Mouse (Mus musculus): ENCODE measurements at regions not wholly inside any gene's neighbourhood (a gene's known extent, or its start where the extent isn't known, plus 50 kb on each side); places are given as distances from the start of the nearest gene placed in this dataset.

GRCm38 (mm10) chr4:11903861-11904260, 77.2 kb downstream of the Gm10604 start:
- DNase-seq (ENCODE audit: low read depth) = no peak

DNA sequence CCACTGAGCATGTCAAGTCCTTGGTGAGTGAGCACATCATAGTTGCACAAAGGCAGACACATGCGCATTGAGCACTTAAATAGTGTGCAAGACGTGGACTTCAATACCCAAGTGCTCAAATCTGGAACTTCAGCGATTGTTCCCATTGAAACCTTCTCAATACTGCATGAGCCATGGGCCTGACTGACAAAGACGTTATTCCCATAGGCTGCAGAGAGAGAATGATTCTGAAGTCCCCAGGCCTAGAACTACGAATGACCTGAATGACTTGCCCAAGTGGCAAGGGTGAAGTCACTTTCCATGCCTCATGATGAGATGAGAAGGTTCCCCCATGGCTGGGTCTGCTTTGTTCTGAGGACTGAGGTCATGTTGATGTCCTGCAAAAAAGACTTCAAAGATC, 77.7 kb downstream of the Gm10604 start:
- no peak for DNase-seq (ENCODE audit: low read depth)

GRCm38 (mm10) chr4:11899979-11900624, 81.0 kb downstream of the Gm10604 start:
- no peak for DNase-seq (ENCODE audit: low read depth)

DNA sequence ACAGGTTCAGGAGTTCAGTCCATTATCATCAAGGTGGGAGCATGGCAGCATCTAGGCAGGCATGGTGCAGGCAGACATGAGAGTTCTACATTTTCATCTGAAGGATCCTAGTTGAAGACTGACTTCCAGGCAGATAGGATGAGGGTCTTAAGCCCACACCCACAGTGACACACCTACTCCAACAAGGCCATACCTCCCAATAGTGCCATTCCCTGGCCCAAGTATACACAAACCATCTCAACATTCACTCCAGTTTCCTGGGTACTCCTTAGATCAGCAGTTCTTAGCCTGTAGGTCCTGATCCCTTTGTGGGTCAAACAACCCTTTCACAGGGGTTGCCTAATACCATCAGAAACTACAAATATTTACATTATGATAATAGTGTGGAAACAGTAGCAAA, 83.8 kb downstream of the Gm10604 start:
- no peak for DNase-seq (ENCODE audit: low read depth)

GRCm38 (mm10) chr4:11895857-11896825, 84.9 kb downstream of the Gm10604 start:
- DNase-seq (ENCODE audit: low read depth) = peak; percentile 41

GRCm38 (mm10) chr4:11893560-11894205, 87.4 kb downstream of the Gm10604 start:
- no peak for DNase-seq (ENCODE audit: low read depth)

- no peak for DNase-seq (ENCODE audit: low read depth)
Measured at GRCm38 (mm10) chr4:11889039-11889600, 91.9 kb downstream of the Gm10604 start.

DNA sequence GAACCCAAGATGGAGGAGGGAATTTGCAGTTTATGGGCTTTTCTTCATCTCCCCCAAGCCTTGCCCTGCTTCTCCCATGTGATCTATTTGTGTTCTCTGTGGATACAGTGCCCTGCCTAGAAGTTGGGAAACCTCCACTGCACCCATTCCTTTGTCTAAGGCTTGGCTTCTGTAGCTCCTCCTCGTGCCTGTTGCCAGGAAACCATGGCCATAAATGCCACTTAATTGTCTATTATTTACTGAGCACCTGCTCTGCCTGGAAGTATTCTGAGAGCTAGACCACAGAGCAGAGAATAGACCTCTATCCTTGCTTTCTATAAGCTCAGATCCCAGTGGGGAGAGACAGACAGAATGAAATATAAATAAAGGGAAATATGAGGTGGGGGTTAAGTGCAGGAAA, 93.7 kb downstream of the Gm10604 start:
- DNase-seq (ENCODE audit: low read depth) = no peak

- DNase-seq (ENCODE audit: low read depth) = no peak
Measured at GRCm38 (mm10) chr4:11885499-11885898, 95.6 kb downstream of the Gm10604 start.

DNA sequence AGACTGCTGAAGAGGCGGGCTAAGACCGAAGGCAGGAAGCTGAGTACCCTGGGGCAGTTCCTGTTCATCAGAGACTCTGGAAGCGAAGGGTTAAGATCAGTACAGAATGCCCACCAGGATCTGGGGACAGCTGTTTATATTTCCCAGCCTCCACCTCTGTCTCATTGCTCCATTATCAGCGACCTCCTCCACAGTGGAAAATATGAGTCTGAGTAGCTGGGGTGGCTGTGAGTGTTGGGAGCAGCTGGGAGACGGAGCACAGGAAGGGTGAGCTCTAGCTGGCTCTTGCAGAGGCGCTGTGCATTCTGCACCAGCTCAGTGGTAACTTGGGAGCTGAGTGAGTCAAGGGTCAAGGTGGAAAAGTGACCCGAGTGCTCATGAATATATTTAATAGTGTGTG, 96.2 kb downstream of the Gm10604 start:
- no peak for DNase-seq (ENCODE audit: low read depth)

DNA sequence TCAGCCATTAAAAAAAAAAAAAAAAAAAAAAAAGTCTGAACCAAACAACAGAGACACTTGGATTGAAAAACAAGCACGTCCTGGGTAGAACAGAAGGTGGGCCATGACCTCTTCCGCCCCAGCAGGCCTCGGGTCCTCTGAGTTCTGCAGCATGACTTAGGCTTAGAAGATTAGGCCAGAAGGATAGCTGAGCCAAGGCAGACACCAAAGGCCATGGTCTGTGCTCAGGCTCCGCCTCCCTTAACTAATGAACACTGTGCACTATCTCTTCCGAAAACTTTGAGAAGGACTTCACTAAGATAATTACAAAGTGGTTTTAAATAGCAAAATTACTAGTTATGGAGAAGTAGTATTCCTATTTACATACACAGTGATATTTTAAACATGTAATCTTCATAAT, 97.8 kb downstream of the Gm10604 start:
- DNase-seq (ENCODE audit: low read depth) = no peak

DNA sequence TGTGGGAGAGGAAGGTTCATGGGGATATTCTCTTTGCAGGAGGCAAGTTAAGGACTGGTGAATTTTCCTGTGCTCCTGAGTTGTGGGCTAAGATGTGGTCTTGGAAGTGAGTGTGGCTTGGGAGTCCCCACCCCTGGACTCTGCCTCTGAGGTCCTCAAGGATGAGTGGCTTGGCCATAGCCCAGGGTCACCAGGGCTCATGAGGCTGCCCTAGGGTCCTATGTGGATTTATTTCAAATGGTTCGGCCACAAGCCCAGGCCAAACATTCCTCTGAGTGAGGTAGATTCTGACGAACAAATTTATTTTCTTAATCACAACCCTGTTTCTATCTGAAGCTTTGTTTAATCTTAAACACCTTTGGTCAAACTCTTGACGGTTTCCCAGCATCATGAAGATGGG, 98.4 kb downstream of the Gm10604 start:
- DNase-seq (ENCODE audit: low read depth) = no peak

DNA sequence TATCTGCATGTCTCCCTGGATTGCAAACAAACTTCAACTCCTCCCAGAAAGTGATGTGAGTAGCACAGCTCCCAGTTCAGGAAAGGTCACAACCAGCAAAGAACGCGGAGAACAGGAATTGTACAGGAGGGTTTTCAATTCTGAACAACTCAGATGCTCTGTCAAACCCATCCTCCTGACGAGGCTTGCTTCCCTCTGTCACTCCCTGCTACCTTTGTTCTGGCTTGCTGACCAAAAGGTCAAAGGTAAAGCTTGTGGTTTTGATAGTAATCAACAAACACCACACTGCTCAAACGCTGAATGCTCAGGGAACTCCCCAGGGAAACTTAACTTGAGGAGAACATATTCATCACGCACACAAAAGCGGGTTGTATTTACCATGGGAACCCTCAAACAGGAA, 102.4 kb downstream of the Gm10604 start:
- no peak for DNase-seq (ENCODE audit: low read depth)

DNA sequence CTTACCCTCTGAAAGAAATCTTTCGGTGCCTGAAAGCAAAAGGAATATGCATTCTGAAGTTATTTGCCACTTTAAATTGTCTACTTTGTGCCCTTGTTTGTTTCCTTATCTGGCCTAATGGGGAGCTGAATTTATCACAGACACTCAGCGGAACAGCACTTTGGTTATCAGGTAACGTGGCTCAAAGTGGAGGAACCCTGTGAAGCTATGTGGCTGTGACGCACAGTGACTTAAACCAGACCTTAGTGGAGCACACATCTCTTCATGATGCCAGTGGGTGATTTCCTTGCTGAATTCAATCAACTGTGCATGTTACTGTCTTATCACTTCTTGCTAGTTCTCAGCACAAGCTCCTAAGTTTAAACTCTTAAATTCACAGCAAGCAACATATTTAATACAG, 103.1 kb downstream of the Gm10604 start:
- DNase-seq (ENCODE audit: low read depth) = no peak

- no peak for DNase-seq (ENCODE audit: low read depth)
Measured at GRCm38 (mm10) chr4:11876009-11876408, 105.1 kb downstream of the Gm10604 start.

DNA sequence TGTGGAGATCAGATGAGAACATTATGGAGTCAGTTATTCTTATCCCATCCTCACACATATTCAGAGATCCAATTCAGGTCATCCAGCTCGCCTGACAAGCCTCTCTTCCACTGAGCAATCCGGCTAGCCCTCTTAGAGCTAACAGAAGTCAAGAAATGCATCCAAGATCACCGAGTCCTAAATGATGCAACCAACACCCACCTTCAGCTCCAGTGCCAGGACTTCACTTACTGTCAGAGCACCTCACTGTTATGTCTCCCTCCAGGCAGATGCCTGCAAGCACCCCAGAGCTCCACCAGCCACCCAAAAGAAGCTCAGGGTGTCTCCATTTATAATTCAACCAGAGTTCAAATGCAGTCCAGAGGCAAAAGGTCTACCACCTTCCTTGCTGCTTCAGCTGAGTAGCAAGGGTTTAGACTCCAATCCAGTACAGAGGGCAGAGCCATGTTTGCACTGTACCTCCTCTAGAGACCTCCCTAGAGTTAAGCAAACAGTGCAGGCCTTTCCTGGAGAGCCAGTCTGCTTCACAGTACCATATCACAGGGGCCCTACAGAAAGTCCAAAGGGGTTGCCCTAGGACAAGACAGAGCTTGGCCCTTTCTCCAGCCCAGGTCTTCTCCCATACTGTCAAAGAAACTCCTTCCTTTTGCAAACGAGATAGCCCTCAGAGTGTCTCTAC, 106.3 kb downstream of the Gm10604 start:
- DNase-seq (ENCODE audit: low read depth) = no peak

DNA sequence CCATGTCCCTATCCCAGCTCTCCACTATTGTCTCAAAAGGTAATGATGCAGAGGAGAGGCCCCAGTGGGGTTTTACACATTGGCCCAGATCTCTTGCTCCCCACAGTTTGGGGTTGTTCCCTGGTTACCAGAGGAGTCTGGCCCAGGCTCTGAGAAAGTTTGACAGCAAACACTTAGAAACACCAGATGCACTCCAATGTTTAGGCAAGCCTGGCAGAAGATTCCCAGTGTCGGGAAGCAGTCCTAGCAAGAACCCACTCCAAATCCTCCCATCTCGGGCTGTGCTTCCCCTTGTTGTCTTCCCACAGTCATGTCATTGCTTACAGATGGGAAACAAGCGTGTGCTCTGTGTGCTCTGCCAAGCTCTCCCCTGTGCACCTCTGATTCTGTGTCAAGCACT, 109.0 kb downstream of the Gm10604 start:
- DNase-seq (ENCODE audit: low read depth) = no peak

GRCm38 (mm10) chr4:11869721-11870120, 111.3 kb downstream of the Gm10604 start:
- DNase-seq (ENCODE audit: low read depth) = no peak

GRCm38 (mm10) chr4:11868565-11868964, 112.5 kb downstream of the Gm10604 start:
- no peak for DNase-seq (ENCODE audit: low read depth)
